Mouse (Mus musculus) liver, adult 2 months (tissue): ENCODE results near the gene Rnf5.

Experiments used
- CTCF ChIP-seq: fragments of 200-500 bp; IDR thresholded peaks from 2 replicates; pipeline ENCODE4 v1.5.1; 2011; ENCODE audit warnings: low read depth, low read length, control low read depth
- POLR2A ChIP-seq: fragments of 200-500 bp; IDR thresholded peaks from 2 replicates; pipeline ENCODE4 v1.6.1; 2011; ENCODE audit warnings: low read length, control low read depth; ENCODE audit not compliant: insufficient read depth; ENCODE audit errors: extremely low read depth

DNA sequence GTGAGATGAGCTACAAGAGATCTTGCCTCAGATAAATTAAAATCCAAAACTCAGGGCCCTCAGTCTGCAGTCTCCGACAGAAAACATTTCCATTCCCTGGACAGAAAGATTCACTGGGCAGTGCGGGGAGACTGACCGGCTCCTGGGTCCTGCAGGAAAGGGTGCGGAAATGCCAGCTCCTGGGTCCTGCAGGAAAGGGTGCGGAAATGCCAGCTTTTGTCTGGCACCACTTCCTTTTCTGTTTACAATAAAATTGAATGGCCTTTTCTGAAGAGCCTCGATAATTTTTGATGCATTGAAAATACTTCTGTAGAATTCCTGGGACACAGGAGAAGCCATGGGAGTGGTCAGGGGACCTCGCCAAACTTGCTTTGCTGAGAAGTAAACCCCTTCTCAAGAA is 44.4 kb downstream of the Rnf5 start:
- TF ChIP-seq CTCF (no peak), POLR2A (no peak)
